Mouse (Mus musculus) ES-E14 (cell line): ENCODE measurements at regions not wholly inside any gene's neighbourhood (a gene's known extent, or its start where the extent isn't known, plus 50 kb on each side); places are given as distances from the start of the nearest gene placed in this dataset.

Experiments
- CHD2 ChIP-seq: IDR thresholded peaks from 2 replicates; pipeline ENCODE4 v1.6.1; 2014; ENCODE audit warnings: mild to moderate bottlenecking, low read depth, low read length, inconsistent platforms
- HCFC1 ChIP-seq: IDR thresholded peaks from 2 replicates; pipeline ENCODE4 v1.6.1; 2012; ENCODE audit warnings: low read length, inconsistent platforms, borderline replicate concordance; ENCODE audit not compliant: insufficient read depth
- MAFK ChIP-seq: IDR thresholded peaks from 2 replicates; pipeline ENCODE4 v1.6.1; 2014; ENCODE audit warnings: mild to moderate bottlenecking, low read depth, low read length, inconsistent platforms; ENCODE audit not compliant: insufficient read depth

GRCm38 (mm10) chr14:101001070-101001469 lies 199.1 kb downstream of the Prr30 start:
- TF ChIP-seq CHD2 (no peak), MAFK (no peak), HCFC1 (no peak)
